Mouse (Mus musculus): ENCODE data around the gene Ss18l2.

DNA sequence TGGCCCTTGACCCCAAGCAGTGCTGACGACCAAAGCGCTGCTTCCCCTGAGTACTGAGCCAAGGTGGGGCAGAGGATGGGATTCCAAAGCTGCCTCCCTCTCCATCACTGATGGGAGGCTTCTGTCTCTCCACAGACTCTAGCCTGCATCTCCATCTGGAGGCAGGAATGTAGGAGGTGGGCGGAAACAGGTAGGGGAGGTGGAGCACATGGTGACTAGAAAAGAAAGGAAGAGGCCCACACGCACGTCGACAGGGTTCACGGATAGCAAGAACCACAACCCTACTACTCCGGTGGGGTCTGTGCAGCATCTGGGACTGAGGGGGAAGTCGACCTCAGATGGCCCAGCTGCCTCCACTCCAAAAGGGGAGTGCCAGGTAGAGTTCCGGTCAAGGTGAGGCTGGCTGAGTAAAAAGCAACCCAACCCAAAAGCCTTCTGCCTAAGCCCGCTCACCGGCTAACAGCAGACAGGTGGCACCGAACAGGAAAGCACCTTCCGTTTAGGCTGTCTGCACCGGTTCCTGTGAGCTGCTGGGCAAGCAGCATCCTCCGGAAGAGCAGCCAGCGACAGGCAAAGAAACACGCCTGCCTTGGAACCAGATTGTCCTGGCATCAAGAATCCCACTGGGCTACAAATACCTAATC is 28.0 kb upstream of the Ss18l2 start:
- TF ChIP-seq CTCF (IDR thresholded peaks at IDR 0.05; ENCODE audit: low read depth) = no peak
- no peak for TF ChIP-seq EP300 (IDR thresholded peaks at IDR 0.05; ENCODE audit: low read depth)

Measured in liver, postnatal 0 days (tissue).